Mouse (Mus musculus) E14TG2a.4 (cell line): ENCODE results near the gene Hsd17b7.

Experiments used
- CTCF ChIP-seq: conservative IDR thresholded peaks from 2 replicates; pipeline ENCODE4 v1.5.1; 2014; ENCODE audit warnings: low read length
- NANOG ChIP-seq: IDR thresholded peaks from 2 replicates; pipeline ENCODE4 v1.6.1; 2014; ENCODE audit warnings: borderline replicate concordance, low read length, mixed read lengths
- POU5F1 ChIP-seq: IDR thresholded peaks from 2 replicates; pipeline ENCODE4 v1.6.1; 2014; ENCODE audit warnings: low read length, borderline replicate concordance

DNA sequence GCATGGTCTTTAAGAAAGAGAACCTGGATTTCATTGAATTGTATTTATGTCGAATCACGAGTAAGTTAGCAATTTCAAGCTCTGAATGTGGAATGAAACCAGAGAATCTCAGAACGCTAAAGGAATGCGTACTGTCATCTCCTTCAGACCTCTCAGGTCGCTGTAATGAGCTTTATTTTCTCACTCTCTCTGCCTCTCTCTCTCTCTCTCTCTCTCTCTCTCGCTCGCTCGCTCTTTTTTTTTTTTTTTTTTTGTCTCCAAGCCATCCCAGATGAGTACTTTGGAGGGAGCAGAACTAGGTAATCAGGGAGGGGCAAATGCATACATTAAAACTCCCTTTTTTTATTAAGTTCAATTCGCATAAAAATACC is 460 bp upstream of the Hsd17b7 start:
- TF ChIP-seq CTCF (no peak), NANOG (no peak), POU5F1 (no peak)
